Mouse (Mus musculus) brain, adult 2 months (tissue): Measurements from ENCODE around the gene Rab15.
"Not testable (repeated sequence)": the region's sequence is repeated elsewhere in the genome, so short reads cannot be mapped to it uniquely, and the experiment has no call there.

ENCODE experiments used
- DNase-seq: peaks from one replicate; pipeline ENCODE4 v3.0.0; 2011; ENCODE audit warnings: low read depth, low spot score

The Rab15 gene

DNA sequence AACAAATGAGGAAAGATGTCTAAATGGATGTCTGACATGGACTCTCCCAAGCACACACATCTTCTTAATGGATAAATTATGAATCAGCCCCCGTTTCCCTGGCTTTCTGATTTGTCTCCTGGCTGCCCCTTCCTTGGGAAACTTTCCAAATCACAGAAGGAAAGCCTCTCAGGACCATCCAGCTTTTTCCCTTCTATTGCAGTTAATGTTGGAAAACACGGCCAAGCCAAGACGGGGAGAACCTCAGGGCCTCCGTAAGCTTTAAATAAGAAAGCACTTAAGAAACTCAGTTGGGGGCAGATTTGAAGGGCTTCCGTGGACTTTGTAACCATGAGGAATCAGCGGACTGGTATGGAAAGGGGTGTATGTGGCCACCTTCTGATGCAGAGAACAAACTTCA, 2.9 kb downstream of the Rab15 start:
- no peak for DNase-seq

DNA sequence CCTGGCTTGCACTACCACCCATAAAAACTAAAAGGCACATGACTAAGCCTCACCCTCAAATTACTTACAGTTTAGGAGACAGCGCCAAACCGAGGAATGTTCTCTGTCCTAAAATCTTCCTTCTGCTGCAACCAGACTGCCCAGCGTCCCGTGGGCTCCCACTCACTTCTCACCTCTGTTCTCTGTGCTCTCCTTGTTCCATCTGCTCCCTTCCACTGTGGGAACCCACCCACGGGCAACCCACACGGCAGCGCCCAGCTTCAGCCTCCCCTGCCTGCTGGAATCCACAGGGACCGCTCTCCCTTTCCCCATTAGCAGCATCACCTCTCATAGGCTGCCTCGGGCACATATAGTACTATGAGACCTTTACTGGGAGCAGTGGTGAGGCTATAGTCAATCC, 3.8 kb downstream of the Rab15 start:
- DNase-seq = peak; percentile 87

DNA sequence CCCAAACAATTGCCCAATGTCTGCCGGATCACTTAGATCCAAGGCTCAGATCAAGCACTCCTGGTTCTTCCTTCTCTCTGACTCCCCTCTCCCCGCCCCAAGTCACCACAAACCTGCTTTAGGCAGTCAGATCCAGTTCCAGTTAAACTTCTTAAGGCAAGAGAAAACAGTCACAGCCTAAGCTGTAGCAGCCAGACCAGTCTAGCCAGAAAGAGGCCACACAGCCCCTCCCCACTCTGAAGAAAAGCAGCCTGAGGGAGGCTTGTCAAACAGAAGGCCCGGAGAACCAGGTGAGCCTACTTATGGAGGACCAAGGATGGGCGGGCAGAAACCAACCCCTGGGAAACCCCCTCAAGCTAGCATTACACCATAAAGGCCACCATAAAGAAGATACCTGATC, 4.6 kb downstream of the Rab15 start:
- no peak for DNase-seq

DNA sequence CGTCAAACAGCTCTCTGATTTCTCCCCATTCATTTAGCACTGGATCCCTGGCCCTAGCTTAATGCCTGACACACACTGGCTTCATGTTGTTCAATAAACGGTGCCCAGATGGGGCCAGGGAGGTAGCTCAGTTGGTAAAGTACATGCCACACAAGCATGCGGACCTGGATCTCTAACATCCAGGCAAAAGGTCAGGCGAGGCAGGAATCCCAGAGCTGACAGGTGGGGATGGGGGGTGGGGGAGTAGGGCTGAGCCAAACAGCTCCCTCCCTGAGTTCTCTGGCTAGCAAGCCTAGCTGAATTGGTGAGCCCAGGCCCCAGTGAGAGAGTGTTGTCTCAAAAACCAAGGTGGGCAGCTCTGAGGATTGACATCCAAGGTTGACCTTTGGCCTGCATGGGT, 5.5 kb downstream of the Rab15 start:
- DNase-seq = peak; percentile 90

DNA sequence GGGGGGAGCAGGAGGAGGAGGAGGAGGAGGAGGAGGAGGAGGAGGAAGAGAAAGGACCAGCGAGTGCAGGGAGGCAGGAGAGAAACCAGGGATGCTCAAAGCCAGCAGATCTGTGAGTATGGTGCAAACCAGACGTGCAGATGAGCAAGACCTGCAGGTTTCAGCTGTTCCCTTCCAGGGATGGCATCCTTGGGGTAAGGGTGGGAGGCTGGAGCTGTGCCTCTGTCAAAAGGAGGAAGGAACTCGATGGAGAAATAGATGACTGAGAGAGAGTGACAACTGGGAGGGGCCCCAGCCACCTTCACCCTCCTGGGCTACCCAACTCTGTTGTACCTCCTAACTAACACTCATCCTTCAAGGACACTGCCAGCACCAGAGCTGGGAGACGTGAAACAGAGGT, 6.0 kb downstream of the Rab15 start:
- DNase-seq = peak; percentile 56

DNA sequence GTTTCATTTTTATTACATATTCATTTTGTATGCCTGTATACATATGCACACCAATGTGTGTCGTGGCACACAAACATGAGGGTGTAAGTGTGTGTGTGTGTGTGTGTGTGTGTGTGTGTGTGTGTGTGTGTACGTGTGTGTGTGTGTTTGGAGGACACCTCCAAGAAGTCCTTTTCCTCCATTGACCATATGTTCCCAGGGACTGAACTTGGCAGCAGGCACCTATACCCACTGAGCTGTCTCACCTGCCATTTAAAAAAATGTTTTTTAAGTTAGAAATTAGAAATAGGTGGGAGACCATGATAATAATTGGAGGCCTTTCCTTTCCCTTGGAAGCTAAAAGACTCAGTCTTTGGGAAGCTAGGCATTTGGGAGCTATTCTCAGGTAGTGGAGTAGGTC, 8.6 kb downstream of the Rab15 start:
- DNase-seq = peak; percentile 76

DNA sequence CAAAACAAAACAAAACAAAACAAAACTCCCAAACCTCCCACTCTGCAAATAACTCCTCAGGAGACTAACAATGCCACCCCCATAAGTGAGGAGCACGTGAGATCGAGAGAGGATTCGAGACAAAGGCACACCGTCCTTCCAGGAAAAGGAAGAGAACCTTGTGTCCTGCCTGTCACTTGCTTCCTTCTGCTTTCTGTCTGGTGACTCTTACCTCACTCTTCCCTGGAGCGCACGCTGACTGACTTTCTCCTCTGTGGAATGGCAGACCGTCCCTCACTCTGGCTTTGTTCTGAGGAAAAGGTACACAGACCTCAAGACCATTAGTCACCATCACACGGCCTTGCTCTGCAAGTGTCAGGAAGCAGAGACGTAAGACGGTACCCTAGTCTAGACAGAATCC, 9.2 kb downstream of the Rab15 start:
- no peak for DNase-seq

DNA sequence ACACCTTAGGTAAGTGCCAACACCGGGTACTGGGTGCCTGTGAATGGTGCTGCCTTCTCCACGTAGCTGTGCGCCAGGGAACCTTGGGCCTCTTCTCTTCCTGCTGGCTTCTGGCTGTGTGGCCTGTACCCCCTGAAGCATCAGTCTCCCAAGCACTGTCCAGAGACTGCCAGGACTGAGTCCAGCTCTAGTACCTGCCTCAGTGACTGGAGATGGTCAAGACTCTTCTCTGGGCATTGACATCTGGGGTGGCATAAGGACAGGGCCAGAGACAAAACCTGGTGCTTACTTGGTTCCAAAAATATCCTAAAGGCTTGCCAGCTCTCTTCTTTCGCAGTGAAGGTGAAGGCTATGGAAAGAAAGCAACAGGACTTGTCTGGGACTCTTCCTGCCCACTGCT, 11.7 kb downstream of the Rab15 start:
- DNase-seq = peak; percentile 87

DNA sequence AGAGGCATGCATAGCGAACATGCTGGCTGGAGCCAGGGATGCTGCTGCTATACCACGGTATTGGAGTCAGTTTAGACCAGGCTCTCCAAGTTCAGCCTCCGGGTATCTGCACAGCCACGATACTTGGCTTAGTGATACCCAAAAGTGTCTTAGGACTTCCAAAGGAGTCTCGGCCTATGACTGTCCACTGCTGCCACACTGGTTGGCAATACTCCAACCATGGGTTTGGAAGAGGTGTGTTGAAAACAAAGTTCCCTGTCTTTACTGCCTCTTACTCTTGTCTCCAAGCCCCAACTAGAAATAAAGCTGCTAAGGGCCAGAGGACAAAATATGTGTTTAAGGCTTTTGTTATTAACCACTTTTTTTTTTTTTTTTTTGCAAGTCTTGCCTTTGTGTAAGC, 12.2 kb downstream of the Rab15 start:
- DNase-seq = no peak

DNA sequence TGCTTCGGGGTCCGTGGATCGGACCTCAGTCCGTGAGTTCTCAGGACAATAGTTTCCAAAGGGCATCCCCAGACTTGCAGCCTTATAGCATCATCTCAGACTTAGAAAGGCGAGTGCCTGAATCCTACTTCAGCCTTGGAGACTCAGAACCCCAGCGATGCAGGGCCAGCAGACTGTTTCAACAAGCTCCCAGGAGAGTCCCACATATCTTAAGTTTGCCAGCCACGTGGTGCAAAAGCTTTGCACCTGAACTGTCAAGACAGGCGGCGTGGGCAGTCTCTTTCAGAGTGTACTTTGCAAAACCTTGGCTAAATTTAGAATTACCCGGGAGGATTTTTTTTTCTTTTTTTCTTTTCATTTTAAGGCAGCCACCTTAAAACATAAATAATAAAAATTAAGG, 14.9 kb downstream of the Rab15 start:
- DNase-seq = peak; percentile 86

DNA sequence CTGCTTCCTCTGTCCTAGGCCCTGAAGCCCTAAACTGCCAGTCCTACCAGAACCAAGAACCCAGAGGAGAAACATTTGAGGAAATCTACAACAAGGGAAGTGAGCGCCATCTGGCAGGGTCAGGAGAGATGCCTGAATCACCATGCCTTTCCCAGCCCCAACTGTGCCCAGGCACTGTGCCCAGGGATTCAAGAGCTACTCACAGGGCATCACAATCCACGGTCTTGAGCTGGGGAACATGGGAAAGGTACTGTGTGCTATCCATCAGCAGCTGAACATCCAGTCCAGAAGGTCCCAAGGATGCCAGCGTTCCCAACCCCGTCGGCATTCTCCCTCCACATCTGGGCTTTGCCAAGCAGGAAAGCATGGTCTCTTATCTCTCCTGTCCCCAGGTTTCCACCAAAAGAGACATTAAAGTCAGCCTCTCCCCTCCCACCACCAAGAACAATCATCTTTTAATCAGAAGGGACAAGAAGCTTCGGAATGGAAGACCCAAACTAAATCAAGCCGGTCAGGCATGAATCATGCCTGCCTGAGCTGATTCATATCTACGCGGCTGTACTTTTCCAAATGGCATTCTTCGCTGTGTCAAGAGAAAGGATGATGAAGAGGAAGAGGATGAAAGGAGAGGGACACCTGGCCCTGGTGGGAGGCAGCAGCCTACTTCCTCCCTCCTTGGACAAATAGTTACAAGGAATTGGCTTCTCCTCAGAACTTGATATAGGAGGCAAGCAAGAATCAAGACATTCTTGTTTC, 17.5 kb downstream of the Rab15 start:
- peak; percentile 99 for DNase-seq

DNA sequence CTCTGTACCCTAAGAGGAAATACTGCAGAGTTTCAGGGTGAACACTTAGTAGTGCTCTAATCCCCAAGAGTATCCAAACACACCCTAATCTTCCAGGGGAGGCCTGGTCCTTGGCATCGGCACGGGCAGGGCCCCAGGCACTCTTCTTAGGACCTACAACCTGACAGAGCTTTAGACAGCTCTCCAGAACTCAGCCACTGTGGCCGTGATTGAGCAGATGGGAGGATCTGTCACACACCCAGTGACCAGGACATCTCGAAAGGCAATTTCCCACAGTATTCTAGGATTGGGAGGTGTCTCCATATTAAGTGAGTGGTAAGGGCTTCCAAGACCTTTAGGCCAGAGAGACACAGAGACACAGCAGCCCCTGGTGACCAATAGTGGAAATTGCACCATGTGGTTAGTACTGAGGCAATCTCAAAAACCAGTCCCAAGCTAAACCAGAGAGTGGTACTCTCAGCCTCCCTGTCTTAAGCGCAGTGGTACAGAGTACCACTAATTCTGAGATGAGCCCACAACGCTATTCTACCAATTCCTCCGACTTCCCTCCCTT, 18.9 kb downstream of the Rab15 start:
- DNase-seq = peak; percentile 88

DNA sequence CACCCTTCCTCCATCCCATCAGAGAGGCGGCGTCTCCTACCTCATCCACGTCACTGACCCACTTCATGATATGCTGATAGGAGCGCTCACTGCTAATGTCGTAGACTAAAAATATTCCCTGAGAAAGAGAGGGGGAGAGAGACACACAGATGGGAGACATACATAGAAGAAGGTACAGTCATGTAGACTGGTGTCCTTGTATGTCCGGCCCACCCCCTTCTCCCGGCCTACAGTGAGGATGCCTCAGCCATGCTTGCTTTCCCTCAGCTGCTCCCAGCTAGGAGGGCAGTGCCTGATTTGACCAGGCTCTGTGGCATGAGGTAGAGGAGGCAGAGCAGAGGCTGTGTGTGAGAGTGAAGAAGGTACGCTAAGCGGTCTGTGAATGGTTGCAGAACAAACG, 19.7 kb downstream of the Rab15 start:
- DNase-seq = peak; percentile 71

DNA sequence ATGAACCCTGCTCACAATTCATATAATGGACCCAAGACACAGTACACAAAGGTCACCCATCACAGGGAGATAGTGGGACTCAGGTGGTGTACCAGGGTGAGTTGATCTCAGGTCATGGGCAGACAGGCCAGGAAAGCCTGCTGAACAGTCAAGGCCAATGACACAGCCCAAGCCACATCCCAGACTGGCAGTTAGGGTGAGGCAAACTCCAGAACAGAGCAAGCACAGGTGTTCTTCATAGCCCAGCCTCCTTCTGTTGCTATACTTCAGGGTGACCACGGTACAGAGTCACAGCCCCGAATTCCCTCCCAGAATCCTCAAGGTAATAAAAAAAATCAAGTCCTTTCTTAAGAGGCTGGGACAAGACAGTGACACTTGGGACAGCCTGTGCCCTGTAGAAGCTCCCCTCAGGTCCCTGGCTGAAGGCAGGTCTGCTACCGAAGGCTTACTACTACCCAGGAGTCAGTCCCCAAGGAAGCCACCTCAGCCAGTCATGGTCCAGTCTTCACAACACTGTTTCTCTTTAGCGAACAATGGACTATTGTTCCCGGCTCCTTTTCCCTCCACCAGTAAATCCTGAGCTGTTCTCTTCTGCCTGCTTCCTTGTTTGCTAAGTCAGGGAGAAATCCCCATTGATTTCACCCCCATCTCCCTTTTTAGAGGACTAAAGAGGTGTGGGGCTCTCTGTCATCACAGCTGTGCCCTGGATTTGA, 24.5 kb downstream of the Rab15 start:
- no peak for DNase-seq

DNA sequence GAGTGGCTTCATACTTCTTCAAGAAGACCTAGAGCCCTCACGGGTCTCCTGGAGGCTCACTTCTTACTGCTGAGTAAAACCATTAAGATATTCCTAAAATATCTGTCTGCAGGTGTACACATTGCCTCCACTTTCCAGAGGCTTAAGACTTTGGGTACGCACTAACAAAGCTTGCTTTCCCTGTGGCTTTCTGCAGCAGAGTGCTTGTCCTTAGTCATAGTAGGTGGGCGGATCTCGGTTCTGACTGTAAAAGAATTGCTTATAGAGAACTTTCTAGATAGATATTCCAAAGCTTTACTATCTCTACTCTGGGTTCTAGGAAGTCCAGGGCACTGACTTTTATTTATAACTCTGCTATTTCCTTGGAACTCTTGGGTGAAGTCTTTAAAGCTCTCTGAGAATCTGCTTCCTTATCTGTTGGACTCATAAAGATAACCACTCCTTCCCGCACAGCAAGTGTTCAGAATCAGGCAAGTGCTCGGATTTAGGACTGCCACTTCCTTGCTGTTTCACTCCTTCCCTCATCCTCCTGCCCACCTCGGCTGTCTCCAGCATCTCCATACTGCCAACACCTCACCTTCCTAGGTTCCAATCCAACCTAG, 25.7 kb downstream of the Rab15 start:
- peak; percentile 74 for DNase-seq

DNA sequence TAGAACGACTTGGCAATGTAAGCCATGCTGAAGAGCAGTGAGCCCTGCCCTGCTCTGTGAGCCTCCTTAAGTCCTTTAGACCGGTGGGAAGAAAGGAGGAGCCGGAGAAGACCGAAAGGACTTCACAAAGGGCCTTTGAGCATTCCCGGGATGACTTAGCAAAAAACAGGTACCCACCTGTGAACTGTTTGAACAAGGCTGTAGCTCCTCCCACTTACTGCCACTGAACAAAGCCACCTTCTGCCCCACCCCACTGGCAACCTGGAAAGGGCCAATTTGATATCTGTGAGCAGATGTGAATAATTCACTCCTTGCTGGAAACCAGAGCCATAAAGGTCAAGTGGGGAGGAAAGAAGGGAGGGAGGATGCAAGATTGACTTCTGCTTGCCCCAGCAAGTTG, 27.4 kb downstream of the Rab15 start, which contains the start of gene Gpx2:
TSS of gene Gpx2 (minus strand) at position 205 of the 400 bp plus-strand sequence.
- DNase-seq = no peak

DNA sequence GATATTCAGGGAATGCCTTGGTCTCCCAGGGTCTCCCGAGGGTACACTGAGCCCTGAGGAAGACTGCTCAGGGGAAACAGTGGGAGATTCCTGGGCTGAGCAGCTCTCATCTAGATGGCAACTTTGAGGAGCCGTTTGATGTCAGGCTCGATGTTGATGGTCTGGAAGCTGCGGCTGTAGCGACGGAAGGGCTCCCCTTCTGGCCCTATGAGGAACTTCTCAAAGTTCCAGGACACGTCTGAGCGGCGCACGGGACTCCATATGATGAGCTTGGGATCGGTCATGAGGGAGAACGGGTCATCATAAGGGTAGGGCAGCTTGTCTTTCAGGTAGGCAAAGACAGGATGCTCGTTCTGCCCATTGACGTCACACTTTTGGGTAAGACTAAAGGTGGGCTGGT, 30.2 kb downstream of the Rab15 start:
- DNase-seq = not testable (repeated sequence)

DNA sequence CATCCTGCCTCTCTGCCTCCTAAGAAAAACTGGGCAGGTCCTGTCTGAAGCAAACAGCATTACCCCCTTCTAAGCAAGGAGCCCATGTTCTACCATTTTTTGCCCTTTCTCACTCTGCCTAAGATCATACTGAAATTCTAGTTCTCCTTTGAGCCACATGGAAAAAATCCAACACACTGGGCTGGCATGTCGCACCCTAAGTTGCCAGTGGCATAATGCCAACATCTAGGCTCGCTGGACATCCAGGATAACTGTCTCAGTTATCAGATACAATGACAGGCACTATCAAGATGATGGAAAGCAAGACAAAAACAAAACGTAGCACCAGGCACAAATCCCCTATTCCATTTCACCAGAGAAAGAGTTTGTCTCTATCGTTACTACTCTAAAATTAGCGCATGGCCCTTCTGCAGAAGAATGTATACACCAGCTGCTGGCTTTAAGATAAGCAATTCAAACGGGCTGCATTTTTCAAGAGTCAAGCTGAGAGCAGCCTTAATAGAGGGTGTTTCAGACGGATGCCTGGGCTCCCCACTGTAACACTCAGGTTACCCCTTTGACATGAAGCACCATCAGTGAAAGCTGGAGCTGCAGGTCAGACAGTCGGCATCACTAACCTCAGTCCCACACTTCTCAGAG, 32.1 kb downstream of the Rab15 start:
- no peak for DNase-seq

DNA sequence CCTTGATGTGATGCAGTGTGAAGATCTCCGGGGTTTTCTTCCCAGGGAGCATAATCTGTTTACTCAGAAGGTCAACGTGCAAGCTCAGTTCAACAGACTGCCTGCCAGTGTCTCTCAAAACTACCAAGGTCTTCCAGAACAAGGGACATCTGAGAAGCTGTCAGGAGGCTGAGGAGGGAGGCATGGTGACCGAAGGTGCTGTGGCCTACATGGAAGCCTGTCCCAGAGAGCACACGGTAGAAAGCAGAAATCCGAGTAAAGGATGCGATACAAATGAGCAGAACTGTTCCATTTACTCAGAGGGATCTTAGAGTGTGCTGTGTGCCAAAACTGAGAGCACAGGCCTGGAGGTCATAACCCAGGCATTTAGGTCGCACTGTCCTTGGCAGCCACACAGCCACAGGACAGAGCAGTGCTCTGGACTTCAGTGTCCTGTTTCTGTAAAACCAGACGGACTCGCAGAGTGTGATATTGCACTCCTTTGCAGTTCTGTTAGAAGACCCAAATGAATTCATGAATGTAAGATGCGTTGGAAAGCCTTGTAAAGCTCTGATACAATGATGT, 38.6 kb downstream of the Rab15 start:
- DNase-seq = no peak

DNA sequence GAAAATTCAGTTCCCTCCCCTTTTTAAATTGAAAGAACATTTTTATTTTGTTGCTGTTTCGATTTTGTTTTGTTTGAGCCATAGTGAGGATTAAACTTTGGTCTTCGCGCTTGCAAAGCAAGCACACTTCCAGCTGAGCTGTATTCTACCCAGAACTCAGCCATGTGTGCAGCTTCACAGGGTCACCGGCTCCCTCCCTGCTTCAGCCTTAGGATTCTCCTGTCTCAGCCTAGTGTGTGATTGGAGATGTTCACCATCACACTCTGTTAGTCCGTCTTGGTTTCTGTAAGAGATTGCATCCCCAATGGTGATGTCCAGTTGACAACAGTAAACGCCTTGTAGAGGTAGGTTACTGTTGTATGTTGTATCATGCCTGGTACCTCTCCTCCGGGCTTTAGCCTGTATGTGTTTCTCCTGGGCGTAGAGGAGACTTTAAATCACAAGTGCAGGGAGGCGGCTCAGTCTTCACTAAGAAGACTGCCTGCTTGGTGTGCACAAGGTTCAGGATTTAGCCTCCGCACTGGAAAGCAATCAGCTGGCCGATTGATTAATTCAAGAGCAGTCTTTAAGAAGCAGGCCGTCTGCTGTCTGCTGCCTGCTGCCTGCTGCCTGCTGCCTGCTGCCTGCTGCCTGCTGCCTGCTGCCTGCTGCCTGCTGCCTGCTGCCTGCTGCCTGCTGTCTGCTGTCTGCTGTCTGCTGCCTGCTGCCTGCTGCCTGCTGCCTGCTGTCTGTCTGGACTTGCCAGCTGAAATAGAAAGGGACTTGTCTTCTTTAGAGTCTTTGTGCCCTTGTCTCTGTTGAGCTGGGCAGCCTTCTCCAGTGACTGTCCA, 41.9 kb downstream of the Rab15 start:
- DNase-seq = no peak

DNA sequence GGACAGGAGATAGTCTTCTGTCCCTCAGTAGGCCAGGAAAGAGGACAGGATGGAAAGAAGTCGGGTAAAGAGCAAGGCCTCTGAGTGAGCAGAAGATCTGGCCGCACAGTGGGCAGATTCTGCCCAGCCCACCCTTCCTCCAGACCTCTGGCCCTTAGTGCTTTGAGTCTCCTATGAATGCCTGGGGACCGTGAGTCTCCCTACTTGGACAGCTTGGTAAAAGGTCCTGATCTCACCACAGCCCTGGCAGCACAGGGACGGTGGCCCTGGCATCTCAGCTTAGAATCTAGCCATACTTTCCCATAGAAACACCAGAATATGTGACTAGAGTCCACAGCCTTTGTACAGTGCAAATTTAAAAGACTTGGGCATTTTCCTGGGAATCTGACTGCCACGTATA, 42.8 kb downstream of the Rab15 start:
- no peak for DNase-seq
